Mouse (Mus musculus): Measurements from ENCODE around the gene Cd27.

GRCm38 (mm10) chr6:125196301-125196700 is 40.5 kb downstream of the Cd27 start:
- TF ChIP-seq GATA1 (IDR thresholded peaks at IDR 0.05; ENCODE audit: low read length) (no peak), TAL1 (IDR thresholded peaks at IDR 0.05; ENCODE audit: low read length) (no peak)

All from erythroblast, embryonic 14.5 days (primary cell).